Mouse (Mus musculus) bone marrow, adult 2 months (tissue): ENCODE measurements around the gene Tmem8.

ENCODE experiments used
- CTCF ChIP-seq: fragments of 200-500 bp; IDR thresholded peaks from 2 replicates; pipeline ENCODE4 v1.5.1; 2011; ENCODE audit warnings: low read length, control low read depth; ENCODE audit not compliant: control insufficient read depth, insufficient read depth
- POLR2A ChIP-seq: fragments of 200-500 bp; IDR thresholded peaks from 2 replicates; pipeline ENCODE4 v1.6.1; 2011; ENCODE audit warnings: low read depth, mild to moderate bottlenecking, control low read depth, low read length, borderline replicate concordance; ENCODE audit not compliant: control insufficient read depth

DNA sequence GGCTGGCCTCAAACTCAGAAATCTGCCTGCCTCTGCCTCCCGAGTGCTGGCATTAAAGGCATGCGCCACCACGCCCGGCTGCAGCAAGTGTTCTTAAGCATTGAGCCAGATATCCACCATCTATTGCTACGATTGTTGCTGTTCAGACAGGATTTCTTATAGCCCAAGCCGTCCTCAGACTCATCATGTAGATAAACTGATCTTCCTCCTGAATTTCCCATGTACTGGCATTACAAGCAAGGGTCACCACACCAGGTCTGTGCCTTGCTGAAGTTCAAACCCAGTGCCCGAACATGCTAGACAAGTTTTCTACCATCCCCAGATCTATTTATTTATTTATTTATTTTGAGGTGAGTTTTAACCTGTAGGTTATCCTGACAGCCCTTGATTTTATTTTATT, 14.6 kb upstream of the Tmem8 start:
- TF ChIP-seq CTCF, result no peak
- no peak for TF ChIP-seq POLR2A
